21 mouse cellular contexts compared by ENCODE assay signal in genomic region chr8:8254446-8254845, GRCm38 (mm10).
A peak's percentile ranks its signal among the peaks of the same experiment; 100 is the strongest.
DNase-seq lines count a peak whose midpoint lies in the region; TF ChIP-seq lines count a peak whose summit lies in the region.
"Had no signal": no experiment of that assay in that cellular context is flagged by ENCODE, and none has a peak within 500 bp of the region (broad histone marks: within the 10 kb centered on the region; RNA-seq: fewer than 3 reads in every experiment).

No protein-coding gene starts in this region.

- no peaks in the 10 kb centered on the region for H3K27me3 ChIP-seq in testis, adult 2 months (ENCODE audit: control insufficient read depth, insufficient read depth, low read length)
- no peaks in the 10 kb centered on the region for H3K27me3 ChIP-seq in myocyte (ENCODE audit: control insufficient read depth, insufficient read depth, insufficient read length)
- H3K27me3 ChIP-seq: CH12.LX, Patski had no signal

- TF ChIP-seq POLR2A in testis, adult 2 months (IDR thresholded peaks at IDR 0.05; ENCODE audit: control insufficient read depth, low read depth, low read length): no peak
- TF ChIP-seq POLR2A in myocyte (IDR thresholded peaks at IDR 0.05; ENCODE audit: insufficient read length, low read depth): no peak

- H3K4me2 ChIP-seq in myocyte (ENCODE audit: low read depth): no peak overlapping the region

- H3ac ChIP-seq in myocyte (ENCODE audit: control insufficient read depth, insufficient read length): no peak overlapping the region

- TF ChIP-seq CTCF in testis, adult 2 months (IDR thresholded peaks at IDR 0.05; ENCODE audit: control insufficient read depth, insufficient read depth, insufficient replicate concordance, low read depth, low read length): no peak

- no peaks in the 10 kb centered on the region for H3K79me2 ChIP-seq in myocyte (ENCODE audit: control insufficient read depth, insufficient read depth)

- H3K4me3 ChIP-seq in testis, adult 2 months (ENCODE audit: control insufficient read depth, low read depth, low read length): peak overlapping the region; percentile 24
- no peak overlapping the region for H3K4me3 ChIP-seq in myocyte

- DNase-seq in testis, postnatal 14 days (ENCODE audit: low spot score): no peak
- DNase-seq in Muller cell, postnatal 12 days (ENCODE audit: inconsistent ontology term): peak; percentile 53
- no peak for DNase-seq in adrenal gland, postnatal 25 days
- DNase-seq in adipocyte (ENCODE audit: low spot score): no peak
- DNase-seq: adrenal gland, adult 2 months; adrenal gland, adult 8-10 months; adrenal gland, postnatal 10 days; adrenal gland, postnatal 14 days; adrenal gland, postnatal 36 days; B cell, adult 2 months; cerebellum, adult 11 months; cerebellum, adult 11-12 months; cerebellum, adult 18-20 months; cerebellum, adult 2 months; cerebellum, adult 8-10 months; cerebellum, adult 9-10 months had no signal

- H3K27ac ChIP-seq in testis, adult 2 months (ENCODE audit: control insufficient read depth, insufficient read depth, low read depth, low read length): no peak overlapping the region

- H3K36me3 ChIP-seq in testis, adult 2 months (ENCODE audit: control insufficient read depth, insufficient read depth, low read length): no peaks in the 10 kb centered on the region
- no peaks in the 10 kb centered on the region for H3K36me3 ChIP-seq in myocyte (ENCODE audit: control insufficient read depth, insufficient read depth)
- H3K36me3 ChIP-seq: G1E had no signal

- H3K4me1 ChIP-seq in testis, adult 2 months (ENCODE audit: control insufficient read depth, insufficient read depth, low read length): no peaks in the 10 kb centered on the region

TF ChIP-seq in myocyte, 11 proteins besides CTCF, POLR2A, EP300 and RAD21:
- TF ChIP-seq MAX (IDR thresholded peaks at IDR 0.05; ENCODE audit: low read depth): no peak
- peak; percentile 59 for TF ChIP-seq USF1 (IDR thresholded peaks at IDR 0.05; ENCODE audit: low read depth)
- no peak for TF ChIP-seq TCF12 (IDR thresholded peaks at IDR 0.05; ENCODE audit: insufficient read depth, poor library complexity, severe bottlenecking)
